Mouse (Mus musculus) cerebellum, postnatal 25 days (tissue): Measurements from ENCODE around the gene Cfap206.

Source experiments
- DNase-seq, 2 experiments: peaks; one replicate each; pipeline ENCODE4 v3.0.0; 2021; ENCODE audit warnings: mixed read lengths in 2 of 2

Gene Cfap206

DNA sequence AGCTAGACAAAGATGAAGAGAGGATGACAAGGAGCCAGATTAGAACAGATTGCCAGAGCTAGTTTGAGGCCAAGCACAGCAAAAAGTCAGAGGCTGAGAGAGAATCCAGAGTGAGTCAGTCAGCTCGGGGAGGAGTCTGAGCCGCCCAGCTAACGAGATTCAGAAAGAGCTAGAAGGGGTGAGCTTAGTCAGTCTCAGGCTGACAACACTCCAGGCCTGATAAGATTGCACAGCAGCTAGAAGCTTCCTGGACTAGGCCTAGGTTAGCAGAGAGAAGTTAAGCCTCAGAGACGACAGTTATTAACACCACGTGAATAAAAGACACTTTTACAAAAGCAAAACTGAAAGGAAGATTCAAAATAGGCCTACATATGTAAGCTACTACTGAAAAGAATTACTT lies 62.1 kb downstream of the Cfap206 start:
- no peak for DNase-seq

DNA sequence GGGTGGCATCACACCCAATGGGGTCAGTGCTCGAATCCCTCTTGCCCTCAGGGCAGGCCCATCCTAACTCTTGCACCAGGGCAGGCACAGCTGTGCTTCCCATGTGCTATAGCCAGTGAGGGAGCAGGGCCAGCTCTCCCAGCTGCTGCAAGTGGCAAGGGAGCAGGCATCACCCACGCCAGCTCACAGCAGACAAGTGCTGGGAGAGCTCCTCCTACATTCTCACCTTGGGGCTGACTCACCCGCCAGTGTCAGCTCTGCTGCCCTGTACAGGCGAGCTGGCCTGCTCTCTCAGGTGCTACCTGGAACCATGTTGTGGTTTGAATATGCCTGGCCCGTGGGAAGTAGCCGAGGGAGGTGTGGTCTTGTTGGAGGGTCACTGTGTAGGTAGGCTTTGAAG lies 68.1 kb downstream of the Cfap206 start:
- DNase-seq = no peak

- DNase-seq = no peak
Measured at GRCm38 (mm10) chr4:34661514-34661913, 68.5 kb downstream of the Cfap206 start.

DNA sequence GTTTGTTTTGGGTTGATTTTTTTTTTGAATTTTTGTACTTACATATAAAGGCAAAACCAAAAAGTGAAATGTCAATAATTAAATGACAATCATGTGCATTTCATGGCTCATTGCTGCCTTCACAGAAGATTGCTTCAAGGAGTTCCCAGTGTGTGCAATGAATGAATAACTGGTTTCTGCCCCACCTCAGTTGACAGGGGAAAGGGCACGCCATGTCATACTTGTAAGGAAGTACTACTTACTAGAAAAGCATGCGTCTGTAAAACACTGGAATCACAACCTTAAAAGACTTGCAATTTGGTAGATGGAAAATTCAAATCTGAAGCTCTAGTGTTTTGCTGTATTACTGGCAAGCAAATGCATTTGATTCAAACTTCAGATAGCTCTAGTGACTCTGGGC lies 71.0 kb downstream of the Cfap206 start:
- no peak for DNase-seq

DNA sequence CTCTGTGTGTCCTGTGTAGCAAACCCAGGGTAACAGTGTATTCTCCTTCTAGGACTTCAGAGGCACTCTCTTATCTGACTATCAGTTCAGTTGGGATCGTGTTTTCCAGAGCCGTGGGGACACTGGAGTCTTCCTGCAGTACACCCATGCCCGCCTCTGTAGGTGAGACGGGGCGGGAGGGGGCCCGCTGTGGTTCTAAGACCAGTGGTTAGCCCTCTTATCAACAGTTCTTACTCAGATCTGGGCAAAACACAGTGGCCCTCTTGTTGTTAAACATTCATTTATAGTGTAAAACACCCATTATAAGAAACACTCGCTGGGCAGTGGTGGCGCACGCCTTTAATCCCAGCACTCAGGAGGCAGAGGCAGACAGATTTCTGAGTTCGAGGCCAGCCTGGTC lies 73.9 kb downstream of the Cfap206 start:
- no peak for DNase-seq

DNA sequence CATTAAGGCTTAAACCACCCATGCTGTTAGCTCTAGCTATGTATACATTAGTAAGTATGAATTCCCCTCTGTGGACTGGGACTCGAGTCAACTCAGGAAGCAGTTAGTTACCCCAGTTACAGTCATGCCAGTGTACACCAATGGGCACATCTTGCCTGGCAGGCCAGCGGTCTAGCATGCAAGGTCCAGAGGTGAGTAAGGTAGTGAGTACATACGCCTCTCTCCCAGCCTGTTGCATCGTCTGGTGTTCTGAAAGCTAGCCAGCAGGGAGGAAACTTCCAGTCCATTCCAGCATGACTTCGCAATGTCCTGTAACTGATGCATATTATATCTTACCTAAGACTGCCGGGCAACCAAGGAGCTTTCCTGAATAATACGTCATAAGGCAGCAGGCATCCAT lies 76.8 kb downstream of the Cfap206 start:
- DNase-seq = no peak

GRCm38 (mm10) chr4:34644779-34645178 lies 85.2 kb downstream of the Cfap206 start:
- DNase-seq = no peak

GRCm38 (mm10) chr4:34640731-34641130 lies 89.3 kb downstream of the Cfap206 start:
- DNase-seq = no peak

DNA sequence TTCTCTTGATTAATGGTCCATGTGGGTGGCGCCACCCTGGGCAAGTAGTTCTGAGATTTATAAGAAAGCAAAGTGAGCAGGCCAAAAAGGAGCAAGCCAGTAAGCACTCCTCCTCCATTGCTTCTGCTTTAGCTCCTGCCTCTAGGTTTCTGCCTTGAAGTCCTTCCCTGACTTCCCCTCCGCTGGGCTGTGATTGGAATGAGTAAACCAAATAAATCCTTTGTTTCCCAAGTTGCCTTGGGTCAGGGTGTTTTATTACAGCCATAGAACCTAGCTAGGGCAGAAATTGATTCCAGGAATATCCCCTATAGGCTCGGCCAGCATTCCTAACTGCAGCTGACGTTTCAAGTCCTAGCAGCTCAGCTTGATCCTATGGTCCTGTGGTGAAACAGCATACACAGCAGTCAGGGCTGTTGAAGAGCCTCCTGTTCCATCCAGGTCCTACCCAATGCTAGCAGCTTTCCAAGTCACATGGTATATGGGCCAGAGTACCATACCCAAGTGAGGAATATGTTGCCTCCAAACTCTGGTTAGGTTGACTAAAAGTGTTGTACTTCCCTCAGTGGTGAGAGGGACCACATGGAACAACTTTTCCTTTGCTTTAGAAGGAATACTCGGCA lies 90.2 kb downstream of the Cfap206 start:
- DNase-seq = no peak
